Mouse (Mus musculus) spleen, embryonic (tissue): ENCODE measurements around the gene Tmem30a.

Experiments
- CTCF ChIA-PET: fragments of 350-600 bp; sonication (Branson Sonifier 250); formaldehyde crosslinking; loops from one replicate; lab custom pipeline; 2022; lab: Charles Lee

The Tmem30a gene

GRCm38 (mm10) chr9:79795076-79795475, 1.8 kb upstream of the Tmem30a start:
- CTCF ChIA-PET, result no interaction called here

- CTCF ChIA-PET, result no interaction called here
Measured at GRCm38 (mm10) chr9:79785794-79786085, 7.6 kb downstream of the Tmem30a start.

GRCm38 (mm10) chr9:79784934-79785793, 8.1 kb downstream of the Tmem30a start:
- CTCF ChIA-PET, result no interaction called here

- CTCF ChIA-PET, result no interaction called here
Measured at GRCm38 (mm10) chr9:79784439-79784838, 8.9 kb downstream of the Tmem30a start.

- CTCF ChIA-PET, result interaction anchor here (0.9 kb wide), 1 partner anchor 19 kb away, joined by 4 read pairs; the partner anchor contains the start of gene Cox7a2
Measured at GRCm38 (mm10) chr9:79779354-79779753, 14.0 kb downstream of the Tmem30a start.

- CTCF ChIA-PET, result no interaction called here
Measured at GRCm38 (mm10) chr9:79766991-79767545, 26.2 kb downstream of the Tmem30a start.

GRCm38 (mm10) chr9:79765329-79765728, 28.0 kb downstream of the Tmem30a start:
- CTCF ChIA-PET, result interaction anchor here (0.5 kb wide), 1 partner anchor 26 kb away, joined by 10 read pairs; no protein-coding TSS in a partner anchor

GRCm38 (mm10) chr9:79762519-79762918, 30.8 kb downstream of the Tmem30a start:
- CTCF ChIA-PET, result no interaction called here

GRCm38 (mm10) chr9:79760076-79760475, 33.2 kb downstream of the Tmem30a start:
- CTCF ChIA-PET, result interaction anchor here (0.6 to 1.3 kb wide), 2 partner anchors 19 to 27 kb away, joined by 4 to 8 read pairs; no protein-coding TSS in a partner anchor

GRCm38 (mm10) chr9:79759385-79760005, 33.8 kb downstream of the Tmem30a start, which contains the start of gene Cox7a2:
Cox7a2 (minus strand) TSS chr9:79759878.
- CTCF ChIA-PET, result interaction anchor here (1.3 kb wide), 1 partner anchor 20 kb away, joined by 4 read pairs; no protein-coding TSS in a partner anchor

GRCm38 (mm10) chr9:79755311-79755710, 38.0 kb downstream of the Tmem30a start:
- CTCF ChIA-PET, result no interaction called here

- CTCF ChIA-PET, result no interaction called here
Measured at GRCm38 (mm10) chr9:79751846-79752245, 41.5 kb downstream of the Tmem30a start.

GRCm38 (mm10) chr9:79750709-79751108, 42.6 kb downstream of the Tmem30a start:
- CTCF ChIA-PET, result no interaction called here

GRCm38 (mm10) chr9:79745036-79745435, 48.3 kb downstream of the Tmem30a start:
- CTCF ChIA-PET, result interaction anchor here (0.8 kb wide), 1 partner anchor 24 kb away, joined by 7 read pairs; no protein-coding TSS in a partner anchor

- CTCF ChIA-PET, result interaction anchor here (0.5 kb wide), 1 partner anchor 138 kb away, joined by 4 read pairs; no protein-coding TSS in a partner anchor
Measured at GRCm38 (mm10) chr9:79735608-79736007, 57.7 kb downstream of the Tmem30a start.

GRCm38 (mm10) chr9:79730301-79730700, 63.0 kb downstream of the Tmem30a start:
- CTCF ChIA-PET, result no interaction called here

GRCm38 (mm10) chr9:79723090-79723489, 70.2 kb downstream of the Tmem30a start:
- CTCF ChIA-PET, result interaction anchor here (0.6 to 1.2 kb wide), 2 partner anchors 11 to 1022 kb away, joined by 3 read pairs; no protein-coding TSS in a partner anchor

- CTCF ChIA-PET, result interaction anchor here (0.6 kb wide), 1 partner anchor 24 kb away, joined by 7 read pairs; no protein-coding TSS in a partner anchor
Measured at GRCm38 (mm10) chr9:79721056-79721455, 72.3 kb downstream of the Tmem30a start.

GRCm38 (mm10) chr9:79720143-79720542, 73.2 kb downstream of the Tmem30a start:
- CTCF ChIA-PET, result interaction anchor here (0.5 kb wide), 1 partner anchor 17 kb away, joined by 3 read pairs; no protein-coding TSS in a partner anchor

GRCm38 (mm10) chr9:79719451-79719850, 73.9 kb downstream of the Tmem30a start:
- CTCF ChIA-PET, result interaction anchor here (0.6 kb wide), 1 partner anchor 12 kb away, joined by 3 read pairs; no protein-coding TSS in a partner anchor
